Mouse (Mus musculus) 3134 (cell line): Measurements from ENCODE around the gene Gria2.
A peak's percentile ranks its signal among the peaks of the same experiment; 100 is the strongest.

ENCODE experiments used
- DNase-seq: peaks from one replicate; pipeline ENCODE4 v3.0.0-alpha.2; 2011; ENCODE audit warnings: low spot score; ENCODE audit not compliant: insufficient read length; ENCODE audit errors: extremely low read depth

Gene Gria2

GRCm38 (mm10) chr3:80802596-80803081, at the start of gene Gria2:
TSS of gene Gria2 (minus strand) at chr3:80802835.
- peak; percentile 8 for DNase-seq

GRCm38 (mm10) chr3:80850947-80851346, 48.3 kb upstream of the Gria2 start:
- no peak for DNase-seq

DNA sequence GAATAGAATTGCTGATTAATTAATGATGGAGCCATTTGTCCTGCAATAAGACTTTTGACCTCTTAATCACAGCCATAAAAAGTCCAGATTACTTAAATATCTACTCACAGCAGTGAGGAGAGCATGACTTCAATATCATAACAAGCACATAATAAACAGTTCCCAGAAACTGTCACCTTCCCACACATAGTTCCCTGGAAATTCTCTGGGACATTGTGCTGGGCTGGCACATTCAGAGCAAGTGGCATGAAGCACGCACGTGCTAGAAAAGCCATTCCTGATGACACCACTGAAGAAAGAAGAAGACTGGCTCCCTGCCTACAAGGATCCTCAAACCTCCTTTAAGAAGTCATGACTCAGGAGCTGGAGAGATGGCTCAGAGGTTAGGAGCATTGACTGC, 43.0 kb upstream of the Gria2 start:
- no peak for DNase-seq

DNA sequence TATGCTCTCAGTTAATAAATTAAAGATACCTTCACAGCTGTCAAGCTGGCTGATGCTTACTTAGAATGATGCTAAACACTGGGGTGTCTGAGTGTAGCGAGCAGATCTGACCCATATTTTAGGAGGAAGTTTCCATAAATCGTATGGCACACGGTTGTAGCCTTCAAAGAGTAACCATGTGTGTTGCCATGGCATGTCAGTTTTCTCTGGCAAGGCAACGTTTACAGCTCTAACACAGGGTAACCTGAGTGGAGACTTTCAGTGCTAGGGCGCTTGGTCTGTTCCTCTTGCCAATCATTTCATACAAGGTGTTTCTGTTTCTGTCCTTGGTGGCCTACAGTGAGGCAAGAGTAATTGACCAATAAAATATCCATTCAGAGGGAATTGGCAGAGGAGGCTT, 37.2 kb upstream of the Gria2 start:
- no peak for DNase-seq

DNA sequence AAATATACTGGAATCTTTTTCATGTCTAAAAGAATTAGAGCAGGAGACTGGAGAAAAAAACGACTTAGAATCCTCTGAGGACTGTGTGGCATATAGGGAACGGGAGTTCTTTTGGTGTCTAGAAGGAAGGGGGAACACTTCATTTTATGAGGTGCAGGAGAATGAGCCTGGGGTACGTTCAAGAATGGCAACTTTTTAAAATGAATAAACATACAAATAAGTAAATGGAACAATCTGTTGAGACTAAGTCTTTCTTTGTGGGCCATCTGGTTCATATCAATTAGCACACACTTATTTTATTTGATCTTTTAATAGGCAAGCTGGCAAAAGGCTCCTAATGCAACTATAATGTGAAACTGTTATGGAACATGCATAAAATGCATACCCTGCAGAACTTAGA, 34.9 kb upstream of the Gria2 start:
- DNase-seq, result no peak

GRCm38 (mm10) chr3:80823975-80824374, 21.3 kb upstream of the Gria2 start:
- DNase-seq, result no peak

GRCm38 (mm10) chr3:80818619-80819018, 16.0 kb upstream of the Gria2 start:
- DNase-seq, result no peak

DNA sequence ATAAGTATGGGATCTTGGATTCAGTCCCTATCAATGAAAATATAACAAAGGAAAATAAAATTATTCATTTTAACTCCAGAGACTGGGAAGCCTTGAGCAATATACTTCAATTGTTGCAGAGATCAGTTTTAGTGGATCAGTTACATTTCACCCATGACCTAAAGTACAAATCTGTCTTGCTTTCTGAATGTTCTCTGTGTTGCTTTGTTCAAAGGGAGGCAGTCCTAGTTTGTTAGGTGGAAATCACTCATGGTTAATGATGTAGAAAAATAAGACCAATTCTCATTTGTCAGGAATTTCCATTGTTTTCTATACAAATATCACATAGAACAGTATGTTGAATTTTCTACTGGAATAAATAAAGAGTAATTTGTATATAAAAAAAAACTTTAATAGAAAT, 11.1 kb upstream of the Gria2 start:
- DNase-seq, result no peak

DNA sequence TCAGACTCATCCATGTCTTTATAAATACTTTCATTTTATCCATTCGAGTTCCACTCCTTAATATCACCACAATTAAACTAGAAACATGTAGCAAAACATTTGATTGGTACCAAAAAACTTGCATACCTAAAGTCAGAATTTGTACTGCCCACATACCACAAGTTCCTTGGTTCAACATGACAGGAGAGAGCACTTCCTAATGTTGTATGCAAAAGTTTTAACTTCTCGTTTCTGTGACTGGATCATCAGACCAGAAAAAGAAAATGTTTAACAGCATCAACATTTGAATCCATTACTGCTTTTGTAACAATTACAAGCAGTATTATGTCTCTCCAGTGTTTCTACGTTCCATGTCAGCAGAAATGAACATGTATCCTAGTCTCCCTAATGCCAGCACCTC, 9.6 kb upstream of the Gria2 start:
- no peak for DNase-seq

GRCm38 (mm10) chr3:80805327-80805726, 2.7 kb upstream of the Gria2 start:
- DNase-seq, result no peak

DNA sequence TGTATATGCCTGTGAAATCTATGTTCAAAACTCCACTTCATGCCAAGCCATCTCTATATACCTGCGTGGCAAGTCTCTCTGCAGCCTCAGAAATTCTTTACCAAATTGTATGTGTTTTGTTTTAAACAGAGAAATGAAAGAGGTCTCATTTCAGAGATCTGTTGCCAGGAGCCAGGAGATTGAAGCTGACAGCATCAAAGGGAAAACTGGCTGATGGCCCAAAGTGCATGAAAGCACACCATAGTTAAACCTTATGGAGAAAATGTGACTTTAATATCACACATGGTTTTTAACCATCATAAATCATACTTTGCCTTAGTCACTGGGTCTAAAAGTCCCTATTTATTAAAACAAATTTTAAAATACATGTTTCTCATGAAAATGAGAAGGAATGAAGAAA, 1.2 kb upstream of the Gria2 start:
- DNase-seq, result no peak

DNA sequence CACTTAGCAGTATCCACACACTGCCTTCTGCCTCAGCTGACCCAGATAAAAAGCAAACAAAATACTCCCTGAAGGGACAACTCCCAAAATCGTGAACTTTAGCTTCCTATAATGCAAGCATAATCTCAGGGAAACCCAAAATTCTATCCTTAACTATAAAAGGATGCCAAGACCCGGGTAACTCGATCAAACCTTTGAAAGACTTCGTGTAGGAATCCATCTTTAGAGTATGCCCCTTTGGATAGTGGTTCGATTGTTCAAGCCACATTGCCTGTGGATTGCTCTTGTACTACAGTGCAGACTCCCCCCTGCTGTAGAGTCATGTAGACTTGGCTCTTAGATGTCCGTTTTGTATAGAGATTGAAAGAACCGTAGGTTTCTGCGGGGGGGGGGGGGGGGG, 576 bp upstream of the Gria2 start:
- DNase-seq, result no peak

GRCm38 (mm10) chr3:80801827-80802310, 766 bp downstream of the Gria2 start:
- DNase-seq, result no peak

- DNase-seq, result peak; percentile 7
Measured at GRCm38 (mm10) chr3:80800995-80801826, 1.4 kb downstream of the Gria2 start.

DNA sequence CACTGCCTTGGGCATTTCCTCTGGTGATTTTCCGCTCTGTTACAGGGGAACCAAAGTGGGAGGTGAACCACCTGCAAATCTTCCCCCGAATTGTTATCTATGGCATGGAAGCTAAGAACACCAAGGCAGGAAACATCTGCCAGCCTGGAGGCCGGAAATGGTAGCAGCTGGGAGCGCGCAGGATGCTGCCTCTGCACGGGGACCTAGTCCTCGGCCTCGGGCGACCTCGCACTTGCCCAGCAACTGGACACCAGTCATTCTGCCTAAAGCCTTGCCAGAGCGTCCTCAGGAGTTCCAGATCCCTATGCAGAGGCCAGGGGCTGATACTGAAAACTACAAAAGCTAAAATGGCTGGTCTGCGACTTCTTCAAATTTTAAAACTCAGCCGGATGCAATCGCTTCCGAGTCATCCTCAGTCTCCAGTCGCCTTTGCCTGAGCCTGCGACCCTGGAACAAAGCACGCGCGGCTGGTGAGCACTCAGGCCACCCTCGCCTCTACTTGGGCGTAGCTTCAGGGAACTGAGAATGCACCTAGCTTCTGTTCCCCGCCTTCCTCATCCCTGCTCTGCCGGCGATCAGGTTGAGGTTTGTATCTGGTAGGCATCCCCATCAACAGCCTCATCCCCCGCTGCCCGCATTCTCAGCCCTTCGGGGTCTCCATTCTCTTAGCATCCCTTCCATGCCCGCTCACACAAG, 2.2 kb downstream of the Gria2 start:
- peak; percentile 5 for DNase-seq

DNA sequence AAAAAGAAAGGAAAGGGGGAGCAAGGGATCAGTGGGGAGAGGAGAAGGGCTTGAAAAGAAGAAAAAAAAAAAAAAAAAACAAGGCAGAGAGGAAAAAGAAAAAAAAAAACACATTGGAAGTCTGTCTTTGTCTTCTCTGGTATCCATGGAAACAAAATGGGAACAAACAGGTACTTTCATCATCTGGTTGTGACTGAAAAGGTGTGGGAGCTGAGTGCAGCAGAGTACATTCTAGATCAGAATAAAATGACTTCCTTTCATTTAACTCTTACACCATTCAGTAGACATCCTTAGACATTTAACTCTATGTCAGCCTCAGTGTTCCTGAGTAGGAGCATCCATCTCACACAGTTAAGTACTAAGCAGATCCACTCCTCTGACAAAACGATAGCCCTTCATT, 4.7 kb downstream of the Gria2 start:
- no peak for DNase-seq

- no peak for DNase-seq
Measured at GRCm38 (mm10) chr3:80796764-80797163, 5.9 kb downstream of the Gria2 start.

- no peak for DNase-seq
Measured at GRCm38 (mm10) chr3:80795284-80795683, 7.4 kb downstream of the Gria2 start.

GRCm38 (mm10) chr3:80787116-80787744, 15.4 kb downstream of the Gria2 start:
- DNase-seq, result no peak

GRCm38 (mm10) chr3:80781144-80781530, 21.5 kb downstream of the Gria2 start:
- no peak for DNase-seq

- no peak for DNase-seq
Measured at GRCm38 (mm10) chr3:80780383-80781143, 22.1 kb downstream of the Gria2 start.
